Mouse (Mus musculus): ENCODE results near the gene Myo1h. TPM values are rescaled to one million over a fixed set of nuclear protein-coding genes. Genes with fewer than 3 reads are reported as not detected.

Gene Myo1h
- polyA plus RNA-seq, 1 experiment from 2014 or later: 1.1 TPM

DNA sequence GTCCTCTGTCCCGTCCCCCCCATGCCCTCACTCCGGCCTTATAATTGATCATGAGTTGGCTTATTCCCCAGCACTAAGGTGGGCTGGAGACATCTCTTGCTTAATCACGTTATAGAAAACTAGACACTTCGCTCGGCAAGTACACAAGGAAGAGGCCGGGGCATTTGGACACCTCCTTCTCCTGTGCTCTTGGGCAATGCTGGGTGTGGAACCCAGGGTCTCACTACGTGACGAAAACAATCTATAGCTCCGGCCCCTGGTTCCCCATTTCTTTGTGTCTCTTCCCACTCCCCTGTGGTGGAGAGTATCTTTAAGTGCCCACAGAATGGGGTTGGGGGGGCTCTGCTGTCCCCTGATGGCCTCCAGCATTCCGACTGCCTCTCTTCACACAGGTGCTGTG is 58.0 kb downstream of the Myo1h start:
- Histone ChIP-seq H3K27me3 (replicated peaks) (no peaks in the 10 kb centered on the region), H3K36me3 (replicated peaks) (no peaks in the 10 kb centered on the region), H3K4me3 (no peak overlapping the region), H3K4me2 (no peak overlapping the region), H3K27ac (no peak overlapping the region), H3K9me3 (no peaks in the 10 kb centered on the region), H3K4me1 (no peaks in the 10 kb centered on the region), H3K9ac (no peak overlapping the region)
- 80% methylated on average over 10 of the region's 10 CpGs for WGBS
- no peak for ATAC-seq (replicated peaks)

- WGBS: 58% methylated on average over 10 of the region's 10 CpGs
- no peaks in the 10 kb centered on the region for H3K36me3 ChIP-seq (replicated peaks)
- no peak overlapping the region for H3K4me3 ChIP-seq
- no peak overlapping the region for H3K9ac ChIP-seq
- no peaks in the 10 kb centered on the region for H3K27me3 ChIP-seq (replicated peaks)
- no peaks in the 10 kb centered on the region for H3K4me1 ChIP-seq
- ATAC-seq (replicated peaks): no peak
- no peak overlapping the region for H3K27ac ChIP-seq
- H3K9me3 ChIP-seq: no peaks in the 10 kb centered on the region
- no peak overlapping the region for H3K4me2 ChIP-seq
These were observed 62.5 kb downstream of the Myo1h start for GRCm38 (mm10) chr5:114351490-114351889.

DNA sequence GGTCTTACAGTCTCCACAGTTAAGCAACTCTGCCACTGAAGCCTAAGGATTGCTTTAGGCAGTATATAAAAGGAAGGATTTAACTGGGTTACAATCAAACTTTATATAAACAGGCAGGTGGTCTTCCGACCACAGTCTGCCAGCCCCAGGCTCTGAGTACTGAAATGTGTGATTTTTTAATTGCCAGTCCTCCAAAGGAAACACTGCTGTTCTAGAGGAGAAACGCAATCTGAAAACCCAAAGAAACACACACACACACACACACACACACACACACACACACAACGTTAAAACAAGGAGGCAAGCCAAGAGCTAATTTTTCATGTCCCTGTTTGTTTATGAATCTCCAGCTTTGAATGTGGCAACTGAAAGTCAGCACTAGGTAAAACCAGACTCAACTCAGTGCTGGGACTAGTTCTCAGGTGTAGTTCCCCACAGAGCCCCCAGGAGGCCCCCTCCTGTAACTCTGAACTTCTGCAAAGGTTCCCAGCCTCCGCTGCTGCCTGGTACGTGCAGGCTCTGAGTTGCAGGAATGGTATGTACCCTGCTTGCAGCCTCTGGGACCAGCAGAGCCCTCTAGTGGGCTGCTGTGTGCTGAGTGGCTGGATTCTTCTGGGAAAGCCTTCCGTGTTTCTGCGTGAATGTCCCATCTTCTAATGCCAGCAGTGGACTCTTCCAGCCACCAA is 67.4 kb downstream of the Myo1h start:
- no peak overlapping the region for H3K4me2 ChIP-seq
- ATAC-seq (replicated peaks): peak; percentile 49; the same call in 1 of the 2 replicates
- no peak overlapping the region for H3K27ac ChIP-seq
- peaks cover 15% of the 10 kb centered on the region for H3K4me1 ChIP-seq
- H3K4me3 ChIP-seq: no peak overlapping the region
- H3K27me3 ChIP-seq (replicated peaks): no peaks in the 10 kb centered on the region
- H3K9ac ChIP-seq: no peak overlapping the region
- no peaks in the 10 kb centered on the region for H3K9me3 ChIP-seq
- 27% methylated on average over 7 of the region's 7 CpGs for WGBS
- no peaks in the 10 kb centered on the region for H3K36me3 ChIP-seq (replicated peaks)

GRCm38 (mm10) chr5:114356936-114357751 is 68.2 kb downstream of the Myo1h start:
- Histone ChIP-seq H3K9me3 (no peaks in the 10 kb centered on the region), H3K4me1 (peaks cover 15% of the 10 kb centered on the region), H3K4me2 (no peak overlapping the region), H3K27ac (no peak overlapping the region), H3K4me3 (no peak overlapping the region), H3K36me3 (replicated peaks) (0 out of 2 replicates have a peak, but pooled peaks cover 5% of the 10 kb centered on the region), H3K9ac (no peak overlapping the region), H3K27me3 (replicated peaks) (no peaks in the 10 kb centered on the region)
- ATAC-seq (replicated peaks): peak; percentile 35; the same call in 1 of the 2 replicates
- WGBS: 51% methylated on average over 23 of the region's 23 CpGs

- H3K4me1 ChIP-seq: peaks cover 15% of the 10 kb centered on the region
- WGBS: 52% methylated on average over 10 of the region's 10 CpGs
- no peak overlapping the region for H3K9ac ChIP-seq
- H3K4me2 ChIP-seq: no peak overlapping the region
- H3K36me3 ChIP-seq (replicated peaks): 0 out of 2 replicates have a peak, but pooled peaks cover 18% of the 10 kb centered on the region
- H3K27me3 ChIP-seq (replicated peaks): no peaks in the 10 kb centered on the region
- H3K27ac ChIP-seq: 0 out of 2 replicates have a peak overlapping the region, but pooled peaks have one; percentile 30
- no peak overlapping the region for H3K4me3 ChIP-seq
- no peaks in the 10 kb centered on the region for H3K9me3 ChIP-seq
- ATAC-seq (replicated peaks): peak; percentile 46; the same call in 1 of the 2 replicates
These were observed 69.9 kb downstream of the Myo1h start for GRCm38 (mm10) chr5:114358833-114359232.

GRCm38 (mm10) chr5:114359586-114359985 is 70.6 kb downstream of the Myo1h start:
- Histone ChIP-seq H3K27me3 (replicated peaks) (no peaks in the 10 kb centered on the region), H3K4me1 (peaks cover 15% of the 10 kb centered on the region), H3K27ac (peak overlapping the region; percentile 30; the same call in 1 of the 2 replicates), H3K4me3 (no peak overlapping the region), H3K9me3 (no peaks in the 10 kb centered on the region), H3K9ac (no peak overlapping the region), H3K36me3 (replicated peaks) (0 out of 2 replicates have a peak, but pooled peaks cover 24% of the 10 kb centered on the region), H3K4me2 (no peak overlapping the region)
- no peak for ATAC-seq (replicated peaks)
- WGBS: 81% methylated on average over 8 of the region's 8 CpGs

- Histone ChIP-seq H3K9ac (no peak overlapping the region), H3K27me3 (replicated peaks) (no peaks in the 10 kb centered on the region), H3K36me3 (replicated peaks) (peaks cover 37% of the 10 kb centered on the region), H3K27ac (no peak overlapping the region), H3K9me3 (no peaks in the 10 kb centered on the region), H3K4me3 (no peak overlapping the region), H3K4me2 (no peak overlapping the region), H3K4me1 (peaks cover 15% of the 10 kb centered on the region)
- ATAC-seq (replicated peaks): no peak
- 77% methylated on average over 15 of the region's 15 CpGs for WGBS
These were observed 72.0 kb downstream of the Myo1h start for GRCm38 (mm10) chr5:114360968-114361367.

DNA sequence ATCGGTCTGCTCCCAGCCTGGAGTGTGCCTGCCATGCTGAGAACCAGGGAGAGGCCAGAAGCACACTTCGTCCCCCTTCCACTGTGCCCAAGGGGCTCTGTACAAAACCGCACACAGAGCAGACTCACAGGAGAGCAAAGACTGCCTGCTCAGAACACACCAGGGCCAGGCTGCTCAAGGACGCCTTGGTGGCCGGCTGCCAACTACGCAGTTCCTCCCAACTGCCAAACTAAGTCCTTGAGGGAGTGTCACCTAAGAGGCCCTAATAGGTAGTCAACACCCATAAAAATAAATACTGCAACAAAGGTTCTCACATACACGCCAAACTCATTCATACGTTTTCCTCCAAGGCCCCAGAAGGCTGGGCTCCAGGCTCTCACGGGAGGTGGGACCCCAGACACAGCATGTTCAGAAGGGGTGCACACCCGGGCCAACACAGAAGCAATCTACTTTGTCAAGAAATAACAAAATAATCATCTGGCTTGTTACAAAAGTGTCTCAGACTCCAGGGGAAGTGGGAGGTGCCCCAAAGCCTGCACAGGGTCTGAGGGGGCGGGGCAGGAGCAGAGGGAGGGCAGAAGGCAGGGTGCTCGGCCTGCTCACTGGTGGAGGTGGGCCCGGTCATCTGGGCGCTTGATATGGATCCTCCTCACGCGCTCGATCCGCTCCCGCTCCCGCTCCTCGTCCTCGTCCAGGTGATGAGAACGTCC is 76.2 kb downstream of the Myo1h start:
- no peak for ATAC-seq (replicated peaks)
- WGBS: 89% methylated on average over 23 of the region's 23 CpGs
- Histone ChIP-seq H3K27ac (no peak overlapping the region), H3K9me3 (no peaks in the 10 kb centered on the region), H3K4me2 (no peak overlapping the region), H3K4me1 (peaks cover 5% of the 10 kb centered on the region; the same call in 1 of the 2 replicates), H3K9ac (no peak overlapping the region), H3K4me3 (no peak overlapping the region), H3K36me3 (replicated peaks) (peaks cover 65% of the 10 kb centered on the region), H3K27me3 (replicated peaks) (no peaks in the 10 kb centered on the region)

DNA sequence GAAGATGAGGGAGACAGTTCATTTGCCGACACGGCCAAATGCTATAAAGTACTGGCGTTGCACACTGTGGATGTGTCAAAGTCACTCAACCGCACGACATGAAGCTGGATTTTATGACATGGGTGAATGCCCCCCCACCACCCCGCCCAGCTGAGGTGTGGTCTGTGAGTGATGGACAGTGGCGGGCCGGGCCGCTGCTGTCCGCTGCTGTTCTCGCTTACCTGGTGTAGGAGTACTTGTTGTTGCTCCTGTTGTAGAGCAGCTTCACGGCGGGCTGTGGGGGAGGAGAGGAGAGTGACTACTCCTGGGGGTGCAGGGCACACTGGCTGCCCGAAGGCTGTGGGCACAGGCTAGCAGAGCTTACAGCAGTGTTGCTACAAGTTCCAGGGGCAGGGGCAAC is 79.2 kb downstream of the Myo1h start:
- no peak for ATAC-seq (replicated peaks)

DNA sequence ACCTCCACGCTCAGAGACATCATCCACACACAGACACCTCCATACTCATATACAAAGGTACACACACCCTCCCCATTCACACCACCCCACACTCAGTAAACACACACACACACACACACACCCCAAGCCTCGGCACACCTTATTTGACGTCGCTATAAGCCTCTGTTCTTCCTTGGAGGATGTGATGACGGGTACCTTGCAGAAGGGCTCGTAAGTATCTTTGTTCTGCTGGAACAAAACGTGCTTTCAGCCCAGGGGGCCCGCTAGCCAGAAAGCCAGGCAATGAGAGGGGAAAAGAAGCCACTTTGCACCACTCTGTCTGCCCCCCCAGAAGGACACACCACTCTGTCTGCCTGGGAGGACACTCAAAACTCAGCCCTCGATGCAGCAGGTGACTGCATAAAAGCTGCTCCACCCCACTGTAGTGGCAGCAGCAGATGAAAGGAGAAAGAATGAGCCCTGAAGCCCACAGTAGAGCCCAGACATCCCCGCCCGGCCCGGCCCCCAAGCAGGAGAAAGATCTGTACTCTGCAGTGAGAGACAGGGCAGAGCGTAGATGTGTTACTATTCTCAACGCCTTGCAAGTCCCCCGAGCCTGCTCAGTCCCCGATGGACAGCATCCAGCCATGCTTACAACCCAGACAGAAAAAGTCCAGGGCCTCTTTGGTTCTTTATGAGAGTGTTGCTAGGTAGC is 80.0 kb downstream of the Myo1h start:
- H3K27me3 ChIP-seq (replicated peaks): no peaks in the 10 kb centered on the region
- no peak overlapping the region for H3K9ac ChIP-seq
- no peak overlapping the region for H3K4me3 ChIP-seq
- H3K4me2 ChIP-seq: no peak overlapping the region
- H3K27ac ChIP-seq: no peak overlapping the region
- ATAC-seq (replicated peaks): no peak
- 88% methylated on average over 16 of the region's 16 CpGs for WGBS
- no peaks in the 10 kb centered on the region for H3K9me3 ChIP-seq
- H3K36me3 ChIP-seq (replicated peaks): peaks cover 55% of the 10 kb centered on the region
- peaks cover 11% of the 10 kb centered on the region for H3K4me1 ChIP-seq

More for the DNA sequence above, 79.2 kb downstream of the Myo1h start:
- Histone ChIP-seq H3K4me2 (no peak overlapping the region), H3K36me3 (replicated peaks) (peaks cover 55% of the 10 kb centered on the region), H3K4me1 (peaks cover 9% of the 10 kb centered on the region; the same call in 1 of the 2 replicates), H3K27ac (no peak overlapping the region), H3K9me3 (no peaks in the 10 kb centered on the region), H3K9ac (no peak overlapping the region), H3K27me3 (replicated peaks) (no peaks in the 10 kb centered on the region), H3K4me3 (no peak overlapping the region)
- WGBS: 93% methylated on average over 14 of the region's 14 CpGs

DNA sequence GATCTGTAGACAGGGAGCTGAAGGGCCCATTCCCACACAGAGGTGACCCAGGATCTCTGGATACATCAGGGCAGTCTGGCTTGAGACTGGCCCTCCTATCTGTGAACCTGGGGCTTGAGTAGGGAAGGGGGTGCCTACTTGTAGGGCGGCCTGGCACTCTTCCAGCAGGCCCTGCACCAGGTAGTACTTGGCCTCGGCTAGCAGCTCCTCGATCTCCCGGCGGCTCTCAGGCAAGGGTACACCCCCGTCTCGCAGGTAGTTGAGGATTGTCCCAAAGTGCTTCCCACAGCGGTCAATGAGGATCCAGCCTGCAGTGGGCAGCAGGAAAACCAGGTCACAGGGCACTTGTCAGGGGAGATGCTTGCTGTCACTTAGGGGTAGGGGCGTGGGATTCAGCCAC is 81.0 kb downstream of the Myo1h start:
- peaks cover 57% of the 10 kb centered on the region for H3K36me3 ChIP-seq (replicated peaks)
- no peaks in the 10 kb centered on the region for H3K27me3 ChIP-seq (replicated peaks)
- peak overlapping the region; percentile 54; the same call in 1 of the 2 replicates for H3K27ac ChIP-seq
- no peak overlapping the region for H3K9ac ChIP-seq
- WGBS: 96% methylated on average over 9 of the region's 9 CpGs
- H3K4me3 ChIP-seq: no peak overlapping the region
- peaks cover 15% of the 10 kb centered on the region for H3K4me1 ChIP-seq
- 0 out of 2 replicates have a peak, but pooled peaks have one; percentile 15 for ATAC-seq (replicated peaks)
- H3K9me3 ChIP-seq: no peaks in the 10 kb centered on the region
- H3K4me2 ChIP-seq: no peak overlapping the region
